Mouse (Mus musculus) heart, adult 2 months (tissue): ENCODE results near the gene 1700047I17Rik2.
"Not testable (repeated sequence)": the region's sequence is repeated elsewhere in the genome, so short reads cannot be mapped to it uniquely, and the experiment has no call there.

Experiments
- CTCF ChIP-seq: fragments of 200-600 bp; IDR thresholded peaks from 2 replicates; pipeline ENCODE4 v1.8.1; 2022; ENCODE audit warnings: antibody characterized with exemption, mild to moderate bottlenecking, moderate library complexity
- EP300 ChIP-seq: fragments of 200-500 bp; IDR thresholded peaks from 2 replicates; pipeline ENCODE4 v1.6.1; 2011; ENCODE audit warnings: low read depth, low read length, control low read depth; ENCODE audit not compliant: insufficient read depth
- POLR2A ChIP-seq: fragments of 200-500 bp; IDR thresholded peaks from 2 replicates; pipeline ENCODE4 v1.6.1; 2011; ENCODE audit warnings: mild to moderate bottlenecking, low read depth, low read length, control low read depth; ENCODE audit not compliant: insufficient read depth

DNA sequence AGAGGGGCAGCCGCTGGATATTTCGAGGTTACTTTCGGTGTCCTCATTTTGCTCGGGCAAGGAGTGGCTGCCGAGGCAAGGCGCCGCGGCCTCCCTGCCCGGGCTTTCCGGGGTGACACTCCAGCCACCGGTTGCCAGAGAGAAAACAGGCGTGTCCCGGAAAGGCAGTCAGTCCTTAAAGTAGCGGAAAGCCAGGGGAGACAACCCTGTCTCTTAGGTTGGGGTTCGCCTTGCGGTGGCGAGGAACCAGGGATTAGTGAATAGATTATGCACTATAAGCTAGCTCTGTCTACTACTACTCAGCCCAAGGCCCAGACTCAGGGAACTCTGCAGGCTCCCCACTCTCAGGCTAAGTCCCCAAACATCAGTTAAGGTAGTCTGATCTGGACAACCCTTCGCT lies 407 bp downstream of the 1700047I17Rik2 start:
- not testable (repeated sequence) for TF ChIP-seq EP300, CTCF, POLR2A
